Mouse (Mus musculus): ENCODE measurements around the gene Hmbs.
"Not testable (repeated sequence)": the region's sequence is repeated elsewhere in the genome, so short reads cannot be mapped to it uniquely, and the experiment has no call there.

Hmbs gene

DNA sequence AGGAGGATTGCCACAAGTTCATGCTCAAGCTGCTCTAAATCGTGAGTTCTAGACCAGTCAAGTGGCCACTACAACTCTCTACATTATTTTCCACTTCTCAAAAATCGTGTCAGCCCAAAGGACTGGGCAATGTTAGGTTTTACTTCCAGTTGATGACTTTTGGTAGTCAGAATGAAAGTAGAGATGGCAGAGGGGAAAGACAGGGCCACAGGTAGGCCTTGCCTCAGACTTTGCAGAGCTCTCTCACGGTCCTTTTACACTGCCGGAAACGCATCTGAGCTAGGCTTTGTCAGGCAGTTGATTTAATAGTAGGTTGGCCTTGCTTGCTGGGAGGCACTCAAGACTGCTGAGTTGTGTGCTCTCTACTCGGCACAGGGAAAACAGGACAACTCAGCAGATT is 19.9 kb downstream of the Hmbs start:
- DNase-seq (ENCODE audit: low read depth), result peak; percentile 71

- not testable (repeated sequence) for DNase-seq (ENCODE audit: low read depth)
These were observed 20.4 kb downstream of the Hmbs start for GRCm38 (mm10) chr9:44323656-44324055.

DNA sequence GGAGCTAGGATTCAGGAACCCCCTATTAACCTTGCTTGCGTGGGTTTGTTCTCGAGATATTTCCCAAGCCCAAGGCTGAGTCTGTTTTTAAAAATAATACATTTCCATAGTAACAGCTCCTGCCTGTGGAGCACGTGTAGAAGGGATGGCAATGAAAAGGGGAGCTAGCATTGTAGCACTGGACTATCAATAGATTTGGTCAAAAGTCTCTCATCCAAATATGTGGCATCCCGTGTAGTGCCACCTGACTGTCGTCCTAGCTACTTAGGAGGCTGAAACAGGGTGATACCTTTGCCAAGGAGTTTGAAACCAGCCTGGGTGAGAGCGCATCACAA is 23.3 kb downstream of the Hmbs start:
- DNase-seq (ENCODE audit: low read depth), result no peak

- DNase-seq (ENCODE audit: low read depth), result peak; percentile 95
These were observed 23.9 kb downstream of the Hmbs start, which contains the start of gene C2cd2l for GRCm38 (mm10) chr9:44319887-44320798. Gene C2cd2l, minus strand, starts transcription at chr9:44320285.

- peak; percentile 56 for DNase-seq (ENCODE audit: low read depth)
These were observed 24.7 kb downstream of the Hmbs start for GRCm38 (mm10) chr9:44319105-44319886.

GRCm38 (mm10) chr9:44318826-44319095 is 25.3 kb downstream of the Hmbs start:
- DNase-seq (ENCODE audit: low read depth), result no peak

- no peak for DNase-seq (ENCODE audit: low read depth)
These were observed 25.8 kb downstream of the Hmbs start for GRCm38 (mm10) chr9:44318076-44318825.

- DNase-seq (ENCODE audit: low read depth), result no peak
These were observed 26.6 kb downstream of the Hmbs start for GRCm38 (mm10) chr9:44317452-44317851.

DNA sequence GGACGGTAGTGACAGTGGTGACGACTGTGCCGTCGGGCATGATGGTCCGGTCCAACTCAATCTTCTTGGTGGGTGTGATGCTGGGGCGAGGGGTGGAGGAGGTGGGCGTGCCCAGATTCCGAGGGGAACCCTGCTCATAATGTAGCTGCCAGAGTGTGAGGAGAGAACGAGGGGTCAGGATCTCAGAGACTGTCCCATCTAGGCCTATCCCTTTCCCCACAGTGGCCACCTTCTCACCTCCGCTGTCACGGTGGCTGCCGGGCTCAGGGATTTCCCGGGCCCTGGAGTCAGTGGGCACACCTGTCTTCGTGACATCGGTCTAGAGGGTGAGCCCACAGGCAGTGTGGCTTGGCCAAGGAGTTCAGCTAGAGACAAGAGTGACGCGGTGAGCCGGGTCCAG is 29.1 kb downstream of the Hmbs start:
- no peak for DNase-seq (ENCODE audit: low read depth)

- DNase-seq (ENCODE audit: low read depth), result no peak
These were observed 29.8 kb downstream of the Hmbs start for GRCm38 (mm10) chr9:44314257-44314547.

DNA sequence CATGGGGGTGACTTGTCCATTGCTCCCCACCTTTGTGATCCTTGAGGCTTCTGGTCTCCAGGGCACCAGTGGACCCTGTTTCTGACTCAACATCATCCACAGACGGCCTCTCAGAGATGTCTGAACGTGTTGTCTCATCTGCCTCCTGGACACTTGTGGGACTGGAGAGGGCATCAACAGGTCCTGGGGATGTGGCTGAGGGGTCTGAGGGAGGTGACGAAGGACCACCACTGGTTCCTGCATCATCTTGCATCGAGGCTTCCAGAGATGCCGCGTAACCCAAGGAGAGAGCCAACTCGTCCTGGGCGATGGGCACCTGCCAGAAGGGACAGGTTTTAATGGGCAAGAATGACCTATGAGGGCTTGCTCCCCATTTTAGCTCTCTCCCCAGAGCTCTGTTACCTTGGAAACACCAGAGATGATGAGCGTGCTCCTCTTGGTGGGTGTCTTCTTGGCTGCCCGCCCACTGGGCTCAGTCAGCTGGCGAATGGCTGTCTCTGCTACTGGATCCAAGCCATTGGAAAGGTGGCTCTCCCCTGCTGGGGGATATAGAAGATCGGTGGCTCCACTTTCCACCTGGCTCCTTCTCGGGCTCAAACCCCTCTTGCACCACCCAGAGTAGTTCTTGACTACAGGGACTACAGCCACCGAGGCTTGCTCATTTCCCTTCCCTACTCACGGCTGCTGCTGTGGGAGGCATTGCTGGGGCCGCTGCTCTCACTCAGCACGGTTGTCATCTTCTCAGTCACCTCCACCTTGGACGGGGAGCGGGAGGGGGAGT is 30.4 kb downstream of the Hmbs start:
- no peak for DNase-seq (ENCODE audit: low read depth)

GRCm38 (mm10) chr9:44311136-44312134 is 32.6 kb downstream of the Hmbs start:
- no peak for DNase-seq (ENCODE audit: low read depth)

DNA sequence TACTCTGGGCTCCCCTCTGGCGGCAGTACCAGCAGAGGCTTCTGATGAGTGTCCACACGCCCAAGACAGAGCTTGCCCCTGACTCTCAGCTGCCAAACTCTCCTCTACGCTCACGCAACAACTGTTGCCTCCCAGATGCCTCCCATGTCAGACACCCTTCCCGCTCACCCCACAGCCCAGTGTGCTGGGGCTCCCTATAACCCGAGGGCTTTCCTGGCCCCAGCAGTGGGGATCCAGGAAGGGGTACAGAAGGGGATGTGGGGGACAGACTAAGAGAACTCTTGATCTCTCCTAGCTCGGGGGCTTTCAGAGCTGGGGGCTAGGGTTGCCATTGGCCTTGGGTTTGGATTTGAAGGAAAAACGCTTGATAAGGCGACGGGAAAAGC is 33.3 kb downstream of the Hmbs start:
- DNase-seq (ENCODE audit: low read depth), result no peak

DNA sequence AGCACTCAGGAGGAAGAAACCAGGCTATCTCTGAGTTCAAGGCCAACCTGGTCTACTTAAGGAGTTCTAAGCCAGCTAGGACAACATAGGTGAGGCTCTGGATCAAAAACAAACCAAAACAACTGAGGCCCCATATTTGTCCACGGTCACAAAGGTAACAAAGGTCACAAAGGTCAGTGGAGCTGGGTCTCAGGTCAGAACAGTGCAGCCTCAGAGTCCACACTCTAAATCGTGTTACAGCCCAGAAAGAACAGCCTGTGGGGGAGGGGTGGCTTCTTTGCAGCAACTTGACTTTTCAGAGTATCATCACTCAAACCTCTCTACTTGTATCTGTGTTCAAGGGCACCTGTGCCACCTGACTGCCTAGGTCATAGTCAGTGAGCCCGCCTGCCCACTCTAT is 34.3 kb downstream of the Hmbs start:
- no peak for DNase-seq (ENCODE audit: low read depth)

- DNase-seq (ENCODE audit: low read depth), result no peak
These were observed 36.8 kb downstream of the Hmbs start for GRCm38 (mm10) chr9:44307248-44307647.

DNA sequence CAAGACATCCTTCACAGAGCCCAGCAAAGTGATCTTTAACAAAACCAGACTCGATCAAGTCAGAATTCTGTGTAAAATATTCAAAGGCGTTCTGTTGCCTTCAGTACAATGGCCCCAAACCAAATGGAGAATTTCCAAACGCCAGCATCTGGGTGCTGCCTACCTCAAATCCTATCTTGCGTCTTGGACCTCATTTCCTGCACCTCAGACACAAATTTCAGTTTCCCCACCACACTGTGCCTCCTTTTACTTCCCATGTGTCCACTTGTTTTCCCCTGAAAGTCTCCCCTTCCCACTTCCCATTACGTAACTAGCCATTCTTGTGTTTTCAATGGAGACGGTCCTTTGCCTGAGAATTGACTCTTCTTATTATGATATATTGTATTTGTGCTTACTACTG is 37.5 kb downstream of the Hmbs start:
- no peak for DNase-seq (ENCODE audit: low read depth)

DNA sequence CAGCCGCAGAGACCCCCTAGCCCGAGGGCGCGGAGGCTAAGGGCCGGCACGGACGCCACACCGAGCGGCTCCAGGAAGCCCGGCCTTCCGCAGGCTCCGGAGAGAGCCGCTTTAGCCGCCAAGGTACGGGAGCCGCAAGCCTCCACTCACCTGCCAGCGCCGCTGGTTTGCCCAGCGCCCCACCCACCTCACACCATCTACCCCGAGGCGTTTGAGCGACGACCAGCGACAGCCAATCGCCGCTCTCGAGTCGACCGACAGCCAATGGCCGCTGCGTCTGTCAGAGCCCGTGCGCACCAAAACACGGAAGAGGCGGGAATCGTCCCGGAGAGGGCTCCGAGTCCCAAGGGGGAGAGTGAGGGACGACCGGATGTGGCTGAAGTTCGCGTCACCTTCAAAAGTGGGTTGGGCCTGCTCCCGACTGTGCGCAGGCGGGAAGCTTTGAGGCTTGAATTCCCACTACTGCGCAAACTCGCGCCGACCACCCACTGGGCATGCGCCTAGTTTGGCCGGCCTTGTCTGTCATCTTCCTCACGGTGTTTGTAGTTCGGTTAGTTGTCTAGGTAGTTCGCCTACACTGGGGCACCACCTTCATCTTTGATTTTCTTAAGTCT is 38.5 kb downstream of the Hmbs start, which contains the start of gene Hinfp:
Gene Hinfp, minus strand, starts transcription at position 206 of the 614 bp plus-strand sequence.
- DNase-seq (ENCODE audit: low read depth), result peak; percentile 99

GRCm38 (mm10) chr9:44300001-44300400 is 44.0 kb downstream of the Hmbs start:
- not testable (repeated sequence) for DNase-seq (ENCODE audit: low read depth)

- peak; percentile 80 for DNase-seq (ENCODE audit: low read depth)
These were observed 51.5 kb downstream of the Hmbs start for GRCm38 (mm10) chr9:44292490-44292889.

DNA sequence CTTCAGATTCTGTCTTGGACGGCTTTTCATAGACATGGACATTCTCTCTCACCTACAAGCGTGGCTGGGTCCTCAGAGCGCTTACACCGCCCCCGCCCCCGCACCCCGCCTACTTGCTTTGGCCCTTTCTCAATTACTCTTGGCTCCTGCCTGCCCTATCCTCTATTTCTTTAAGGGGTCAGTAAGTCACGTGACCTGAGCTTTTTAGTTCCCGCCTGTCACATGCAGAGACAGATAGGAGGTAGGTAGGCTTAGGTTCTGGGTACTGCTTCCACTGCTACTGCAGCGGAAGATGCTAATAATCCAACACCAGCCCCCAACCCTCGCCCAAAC is 55.1 kb downstream of the Hmbs start:
- DNase-seq (ENCODE audit: low read depth), result no peak

Data from induced T-regulatory cell, adult 2 months (primary cell).